Mouse (Mus musculus) hindbrain, embryonic 16.5 days (tissue): ENCODE results near the gene Pmel. TPM values are rescaled to one million over a fixed set of nuclear protein-coding genes. Genes with fewer than 3 reads are reported as not detected.
A peak's percentile ranks its signal among the peaks of the same experiment; 100 is the strongest.

Experiments used
- ATAC-seq: fragments of 200-750 bp; cut with Nextera tagmentation; 2 replicates; pipeline ENCODE4 v1.8.0; 2017; ENCODE audit warnings: moderate TSS enrichment, moderate library complexity
- H3K27ac ChIP-seq: fragments of 300-500 bp; sonication (generic); 2 replicates; pipeline ENCODE4 v1.5.1; 2014; ENCODE audit warnings: low read depth, mild to moderate bottlenecking, control low read depth, low read length, moderate library complexity
- H3K27me3 ChIP-seq: fragments of 300-500 bp; sonication (generic); replicated peaks from 2 replicates; pipeline ENCODE4 v1.6.1; 2014; ENCODE audit warnings: low read length; ENCODE audit not compliant: control insufficient read depth, insufficient read depth
- H3K36me3 ChIP-seq: fragments of 300-500 bp; sonication (generic); 2 replicates; pipeline ENCODE4 v1.6.1; 2014; ENCODE audit warnings: mild to moderate bottlenecking, low read length, moderate library complexity, mixed read lengths; ENCODE audit not compliant: control insufficient read depth, insufficient read depth
- H3K4me1 ChIP-seq: fragments of 300-500 bp; sonication (generic); 2 replicates; pipeline ENCODE4 v1.6.1; 2014; ENCODE audit warnings: low read depth, low read length; ENCODE audit not compliant: control insufficient read depth, insufficient read depth
- H3K4me2 ChIP-seq: fragments of 300-500 bp; sonication (generic); 2 replicates; pipeline ENCODE4 v1.6.1; 2014; ENCODE audit warnings: mild to moderate bottlenecking, low read length, control low read depth, moderate library complexity
- H3K4me3 ChIP-seq: fragments of 300-500 bp; sonication (generic); 2 replicates; pipeline ENCODE4 v1.5.1; 2014; ENCODE audit warnings: mild to moderate bottlenecking, low read length, control low read depth, moderate library complexity
- H3K9ac ChIP-seq: fragments of 300-500 bp; sonication (generic); 2 replicates; pipeline ENCODE4 v1.6.1; 2014; ENCODE audit warnings: low read depth, mild to moderate bottlenecking, control low read depth, low read length, moderate library complexity
- H3K9me3 ChIP-seq: fragments of 300-500 bp; sonication (generic); 2 replicates; pipeline ENCODE4 v1.6.1; 2014; ENCODE audit warnings: mild to moderate bottlenecking, low read length, moderate library complexity; ENCODE audit not compliant: control insufficient read depth
- WGBS: fragments of 180-500 bp; shearing (Covaris S2); extraction: QIAGEN DNeasy Blood & Tissue Kit; methylation state at CpG from one replicate; pipeline ENCODE4 v1.1.7; 2014; 5-methylcytosine and 5-hydroxymethylcytosine counted together
- polyA plus RNA-seq: library from polyadenylated mRNA; unstranded; fragments of >200 nt; fragmentation: Nextera tagmentation; extraction: Ambion mirVana; gene quantifications from 2 replicates; pipeline ENCODE4 v1.2.1, GENCODE M21; 2015

Gene Pmel
- 0.83 and 0.97 TPM in 2 replicates for polyA plus RNA-seq

GRCm38 (mm10) chr10:128703895-128704294 lies at the start of gene Pmel:
Gene Pmel, plus strand, starts transcription at chr10:128704195.
- Histone ChIP-seq H3K27me3 (no peaks in the 10 kb centered on the region; the same call in 1 of the 2 replicates), H3K9ac (peak within 1 kb of the TSS; percentile 59), H3K4me2 (peak within 1 kb of the TSS; percentile 87), H3K4me3 (peak within 1 kb of the TSS; percentile 61), H3K4me1 (peaks cover 11% of the 10 kb centered on the region), H3K27ac (peak within 1 kb of the TSS; percentile 79), H3K36me3 (no peaks in the 10 kb centered on the region), H3K9me3 (no peaks in the 10 kb centered on the region)
- WGBS, result 26% methylated on average over 4 of the region's 4 CpGs
- ATAC-seq, result no peak

- H3K4me3 ChIP-seq, result no peak overlapping the region
- WGBS, result 88% methylated on average over 3 of the region's 3 CpGs
- no peak for ATAC-seq
Observed at GRCm38 (mm10) chr10:128655254-128655653, 48.7 kb upstream of the Pmel start.

GRCm38 (mm10) chr10:128656731-128657130 lies 47.3 kb upstream of the Pmel start:
- Histone ChIP-seq H3K36me3 (no peaks in the 10 kb centered on the region), H3K9ac (no peak overlapping the region), H3K4me3 (no peak overlapping the region), H3K4me2 (no peak overlapping the region), H3K9me3 (no peaks in the 10 kb centered on the region), H3K27me3 (no peaks in the 10 kb centered on the region), H3K27ac (no peak overlapping the region), H3K4me1 (no peaks in the 10 kb centered on the region)
- WGBS, result 97% methylated on average over 1 of the region's 1 CpGs
- ATAC-seq, result no peak

More at GRCm38 (mm10) chr10:128655254-128655653, 48.7 kb upstream of the Pmel start:
- Histone ChIP-seq H3K9ac (no peak overlapping the region), H3K4me1 (no peaks in the 10 kb centered on the region), H3K9me3 (no peaks in the 10 kb centered on the region), H3K27ac (no peak overlapping the region), H3K27me3 (no peaks in the 10 kb centered on the region), H3K36me3 (no peaks in the 10 kb centered on the region), H3K4me2 (no peak overlapping the region)

GRCm38 (mm10) chr10:128657844-128658243 lies 46.2 kb upstream of the Pmel start:
- no peak overlapping the region for H3K4me3 ChIP-seq
- 53% methylated on average over 9 of the region's 9 CpGs for WGBS
- no peaks in the 10 kb centered on the region for H3K27me3 ChIP-seq
- H3K36me3 ChIP-seq, result no peaks in the 10 kb centered on the region
- H3K4me2 ChIP-seq, result no peak overlapping the region
- H3K9ac ChIP-seq, result no peak overlapping the region
- H3K4me1 ChIP-seq, result no peaks in the 10 kb centered on the region
- ATAC-seq, result no peak
- H3K27ac ChIP-seq, result no peak overlapping the region
- H3K9me3 ChIP-seq, result no peaks in the 10 kb centered on the region

GRCm38 (mm10) chr10:128659490-128659889 lies 44.5 kb upstream of the Pmel start:
- Histone ChIP-seq H3K4me3 (no peak overlapping the region), H3K27ac (no peak overlapping the region), H3K4me2 (no peak overlapping the region), H3K9me3 (no peaks in the 10 kb centered on the region), H3K36me3 (no peaks in the 10 kb centered on the region), H3K4me1 (no peaks in the 10 kb centered on the region), H3K9ac (no peak overlapping the region), H3K27me3 (no peaks in the 10 kb centered on the region)
- WGBS, result 41% methylated on average over 9 of the region's 9 CpGs
- ATAC-seq, result no peak

- H3K27me3 ChIP-seq, result no peaks in the 10 kb centered on the region
Observed at GRCm38 (mm10) chr10:128662465-128662864, 41.5 kb upstream of the Pmel start.

GRCm38 (mm10) chr10:128663441-128664220 lies 40.4 kb upstream of the Pmel start:
- H3K9me3 ChIP-seq, result no peaks in the 10 kb centered on the region
- no peak overlapping the region for H3K27ac ChIP-seq
- no peak for ATAC-seq
- H3K9ac ChIP-seq, result no peak overlapping the region
- H3K4me3 ChIP-seq, result no peak overlapping the region
- H3K4me2 ChIP-seq, result no peak overlapping the region
- H3K27me3 ChIP-seq, result no peaks in the 10 kb centered on the region
- WGBS, result 71% methylated on average over 5 of the region's 5 CpGs
- H3K4me1 ChIP-seq, result peaks cover 5% of the 10 kb centered on the region
- H3K36me3 ChIP-seq, result no peaks in the 10 kb centered on the region

More at GRCm38 (mm10) chr10:128662465-128662864, 41.5 kb upstream of the Pmel start:
- no peak for ATAC-seq
- Histone ChIP-seq H3K27ac (no peak overlapping the region), H3K4me3 (no peak overlapping the region), H3K9me3 (no peaks in the 10 kb centered on the region), H3K4me1 (no peaks in the 10 kb centered on the region), H3K4me2 (no peak overlapping the region), H3K9ac (no peak overlapping the region), H3K36me3 (no peaks in the 10 kb centered on the region)

GRCm38 (mm10) chr10:128664808-128665207 lies 39.2 kb upstream of the Pmel start:
- no peak overlapping the region for H3K9ac ChIP-seq
- H3K27ac ChIP-seq, result no peak overlapping the region
- no peak for ATAC-seq
- H3K4me2 ChIP-seq, result no peak overlapping the region
- H3K4me3 ChIP-seq, result no peak overlapping the region
- H3K36me3 ChIP-seq, result no peaks in the 10 kb centered on the region
- H3K27me3 ChIP-seq, result no peaks in the 10 kb centered on the region
- WGBS, result 74% methylated on average over 3 of the region's 3 CpGs
- H3K4me1 ChIP-seq, result peaks cover 5% of the 10 kb centered on the region
- no peaks in the 10 kb centered on the region for H3K9me3 ChIP-seq

GRCm38 (mm10) chr10:128665307-128665706 lies 38.7 kb upstream of the Pmel start:
- H3K36me3 ChIP-seq, result no peaks in the 10 kb centered on the region
- no peak overlapping the region for H3K4me2 ChIP-seq
- H3K27me3 ChIP-seq, result no peaks in the 10 kb centered on the region
- no peak overlapping the region for H3K4me3 ChIP-seq
- H3K4me1 ChIP-seq, result peaks cover 5% of the 10 kb centered on the region
- no peak for ATAC-seq
- H3K9ac ChIP-seq, result no peak overlapping the region
- no peaks in the 10 kb centered on the region for H3K9me3 ChIP-seq
- 87% methylated on average over 3 of the region's 3 CpGs for WGBS
- no peak overlapping the region for H3K27ac ChIP-seq
